ENCODE assay signal across 8 mouse cellular contexts in the genomic region with DNA sequence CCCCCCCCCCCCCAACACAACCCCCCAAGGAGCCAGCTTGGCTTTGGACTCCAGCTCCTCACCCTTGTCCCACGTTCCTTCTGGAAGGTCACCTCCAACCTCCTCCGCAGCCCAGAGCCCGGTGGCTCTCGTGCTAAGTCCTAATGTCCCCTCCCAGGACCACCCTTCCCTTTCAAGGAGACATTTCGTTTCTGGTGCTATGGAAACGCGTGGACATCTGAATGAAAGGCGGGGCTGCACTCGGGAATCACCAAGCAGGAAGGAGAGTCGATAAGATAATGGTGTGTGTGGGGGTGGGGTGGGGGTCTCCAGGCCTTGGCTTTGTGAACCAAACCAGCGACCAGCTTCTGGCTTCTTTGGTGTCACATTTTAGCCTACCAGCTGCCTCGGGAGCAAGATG. TPM values are rescaled to one million over a fixed set of nuclear protein-coding genes. Genes with fewer than 3 reads are reported as not detected.
DNase-seq lines count a peak whose midpoint lies in the region; ATAC-seq and TF ChIP-seq lines count a peak whose summit lies in the region.

No protein-coding gene starts in this region.

- H3K4me1 ChIP-seq in heart, adult 2 months (ENCODE audit: control insufficient read depth, insufficient read depth, low read length) = peaks cover 3% of the 10 kb centered on the region; the same call in 1 of the 2 replicates
- peaks cover 29% of the 10 kb centered on the region for H3K4me1 ChIP-seq in hindbrain, embryonic 14.5 days (replicated peaks; ENCODE audit: control insufficient read depth, insufficient read depth, low read length)
- peaks cover 39% of the 10 kb centered on the region for H3K4me1 ChIP-seq in midbrain, embryonic 14.5 days (ENCODE audit: control insufficient read depth, insufficient read depth, low read length)

- H3K9me3 ChIP-seq in hindbrain, embryonic 14.5 days (ENCODE audit: control insufficient read depth, low read length) = no peaks in the 10 kb centered on the region
- no peaks in the 10 kb centered on the region for H3K9me3 ChIP-seq in midbrain, embryonic 14.5 days (ENCODE audit: control insufficient read depth, low read length)

- no peak for TF ChIP-seq CTCF in heart, adult 2 months (IDR thresholded peaks at IDR 0.05)

- WGBS in heart, adult 2 months = under 1% methylated on average over 12 of the region's 12 CpGs
- WGBS in hindbrain, embryonic 14.5 days = 0% methylated on average over 12 of the region's 12 CpGs
- under 1% methylated on average over 12 of the region's 12 CpGs for WGBS in midbrain, embryonic 14.5 days

- intact Hi-C loops in heart, adult 2 months (cut with DNase I) = no loop called here
- intact Hi-C loops in heart, postnatal 36 days (cut with DNase I) = no loop called here

- no peaks in the 10 kb centered on the region for H3K79me2 ChIP-seq in heart, adult 2 months (replicated peaks; ENCODE audit: control insufficient read depth, insufficient read depth, low read length)

- H3K4me2 ChIP-seq in hindbrain, embryonic 14.5 days (replicated peaks) = peak overlapping the region; percentile 53
- H3K4me2 ChIP-seq in midbrain, embryonic 14.5 days (ENCODE audit: low read length) = peak overlapping the region; percentile 49

- H3K27ac ChIP-seq in heart, adult 2 months = no peak overlapping the region
- H3K27ac ChIP-seq in hindbrain, embryonic 14.5 days = peak overlapping the region; percentile 91
- H3K27ac ChIP-seq in midbrain, embryonic 14.5 days (replicated peaks; ENCODE audit: low read depth, low read length) = peak overlapping the region; percentile 92

- no peaks in the 10 kb centered on the region for H3K36me3 ChIP-seq in heart, adult 2 months (ENCODE audit: control insufficient read depth, insufficient read depth, low read length)
- H3K36me3 ChIP-seq in hindbrain, embryonic 14.5 days (replicated peaks; ENCODE audit: control insufficient read depth, insufficient read depth) = no peaks in the 10 kb centered on the region
- no peaks in the 10 kb centered on the region for H3K36me3 ChIP-seq in midbrain, embryonic 14.5 days (ENCODE audit: control insufficient read depth, insufficient read depth, low read length)

- H3K9ac ChIP-seq in heart, adult 2 months (ENCODE audit: low read depth, low read length) = peak overlapping the region; percentile 1; the same call in 1 of the 2 replicates
- peak overlapping the region; percentile 49 for H3K9ac ChIP-seq in hindbrain, embryonic 14.5 days
- peak overlapping the region; percentile 36 for H3K9ac ChIP-seq in midbrain, embryonic 14.5 days (replicated peaks; ENCODE audit: low read length)

- no peak for TF ChIP-seq POLR2A in heart, adult 2 months (IDR thresholded peaks at IDR 0.05; ENCODE audit: insufficient read depth, low read depth, low read length)

- DNase-seq in heart, adult 2 months = no peak
- no peak for DNase-seq in heart, postnatal 36 days
- DNase-seq in embryo, embryonic 11 days = peak; percentile 84
- peak; percentile 61 for DNase-seq in hindbrain, embryonic 14.5 days (ENCODE audit: low spot score)
- DNase-seq in midbrain, embryonic 14.5 days = peak; percentile 86
- DNase-seq in spleen, postnatal 4 days (ENCODE audit: low spot score in 2 of 2) = no peak
- DNase-seq in spleen, adult 12 weeks (ENCODE audit: low spot score) = no peak
- no peak for DNase-seq in ovary, postnatal 36 days (ENCODE audit: low spot score)

- H3K4me3 ChIP-seq in heart, adult 2 months = peak overlapping the region; percentile 28
- peak overlapping the region; percentile 25 for H3K4me3 ChIP-seq in hindbrain, embryonic 14.5 days (replicated peaks; ENCODE audit: low read length)
- H3K4me3 ChIP-seq in midbrain, embryonic 14.5 days (replicated peaks; ENCODE audit: low read depth, low read length) = peak overlapping the region; percentile 24

- TF ChIP-seq EP300 in heart, adult 2 months (IDR thresholded peaks at IDR 0.05; ENCODE audit: insufficient read depth, low read depth, low read length) = no peak

- ATAC-seq in hindbrain, embryonic 14.5 days (ENCODE audit: low FRiP score) = no peak
- ATAC-seq in midbrain, embryonic 14.5 days (ENCODE audit: low FRiP score, low TSS enrichment) = peak; percentile 48; the same call in 1 of the 2 replicates

- no peaks in the 10 kb centered on the region for H3K27me3 ChIP-seq in heart, adult 2 months (ENCODE audit: control insufficient read depth, insufficient read depth, low read length)
- no peaks in the 10 kb centered on the region for H3K27me3 ChIP-seq in hindbrain, embryonic 14.5 days (ENCODE audit: control insufficient read depth, insufficient read depth, low read length)
- no peaks in the 10 kb centered on the region for H3K27me3 ChIP-seq in midbrain, embryonic 14.5 days (ENCODE audit: control insufficient read depth, insufficient read depth, low read length)

RNA-seq across cellular contexts. Expression of a gene that starts 27.9 kb away (rescaled TPM):
- total RNA-seq in heart, adult 2 months (2021) = not detected
- polyA plus RNA-seq in heart, adult 2 months (2012; rRNA removed) = not detected in 2 replicates
- total RNA-seq in heart, postnatal 36 days (2021) = not detected
- not detected in 2 replicates for polyA plus RNA-seq in hindbrain, embryonic 14.5 days (2014; fragmentation: Nextera tagmentation; extraction: Ambion mirVana)
- not detected in 2 replicates for polyA plus RNA-seq in midbrain, embryonic 14.5 days (2014; fragmentation: Nextera tagmentation; extraction: Ambion mirVana)

Comparison
In these comparisons a context has a peak if more than half of its experiments do, and no peak if none do; other contexts are left out.
1. DNase-seq: peak in embryo, embryonic 11 days (single experiment), hindbrain, embryonic 14.5 days (single experiment) and midbrain, embryonic 14.5 days (single experiment); none in heart, adult 2 months (0 of 2), heart, postnatal 36 days (0 of 2), spleen, postnatal 4 days (0 of 2), spleen, adult 12 weeks (single experiment) and ovary, postnatal 36 days (single experiment).
2. Peak in every context shown above with its lines, with median percentiles within 50 percentile points of each other: H3K4me3 ChIP-seq and H3K9ac ChIP-seq.